Mouse (Mus musculus) heart, adult 11 months (tissue): ENCODE measurements around the gene Ntm.

Source experiments
- DNase-seq: peaks from one replicate; pipeline ENCODE4 v3.0.0; 2022

The Ntm gene

DNA sequence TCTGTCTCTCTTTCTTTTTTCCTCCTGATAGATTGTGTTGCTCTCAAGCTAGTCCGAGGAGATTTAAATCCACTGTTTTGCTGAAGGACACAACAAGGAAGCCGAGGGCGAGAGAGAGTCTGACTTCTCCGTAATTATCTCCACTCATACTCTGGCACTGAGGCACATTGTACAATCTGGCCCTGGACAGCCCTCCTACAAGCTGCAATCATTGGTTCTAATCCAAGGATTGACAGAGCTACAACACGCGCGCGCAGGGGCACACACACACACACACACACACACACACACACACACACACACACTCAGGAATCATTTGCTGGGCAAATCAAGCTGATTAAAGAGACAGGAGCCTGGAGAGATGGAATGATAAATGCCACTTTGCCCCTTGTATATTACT lies at the start of gene Ntm:
Ntm (minus strand) TSS at position 164 of the 400 bp plus-strand sequence.
- DNase-seq: peak; percentile 91

GRCm38 (mm10) chr9:30005701-30006100 lies 42.8 kb upstream of the Ntm start:
- peak; percentile 23 for DNase-seq

DNA sequence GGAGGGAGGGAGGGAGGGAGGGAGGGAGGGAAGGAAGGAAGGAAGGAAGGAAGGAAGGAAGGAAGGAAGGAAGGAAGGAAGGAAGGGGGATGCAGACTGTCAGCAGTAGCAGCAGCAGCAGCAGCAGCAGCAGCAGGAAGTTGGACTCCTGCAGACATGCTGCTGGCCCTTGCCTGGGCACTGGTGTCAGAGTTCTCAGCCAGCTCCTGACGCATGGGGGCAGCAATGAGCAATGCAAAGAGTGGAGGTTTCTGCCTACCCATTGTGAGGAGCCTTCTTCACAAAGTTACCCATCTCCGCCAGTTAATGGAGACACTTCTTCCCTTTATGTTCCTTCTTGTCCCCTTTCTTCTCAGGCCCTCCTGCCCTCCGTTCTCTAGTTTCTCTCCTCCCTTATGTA lies 40.7 kb upstream of the Ntm start:
- DNase-seq: peak; percentile 76

DNA sequence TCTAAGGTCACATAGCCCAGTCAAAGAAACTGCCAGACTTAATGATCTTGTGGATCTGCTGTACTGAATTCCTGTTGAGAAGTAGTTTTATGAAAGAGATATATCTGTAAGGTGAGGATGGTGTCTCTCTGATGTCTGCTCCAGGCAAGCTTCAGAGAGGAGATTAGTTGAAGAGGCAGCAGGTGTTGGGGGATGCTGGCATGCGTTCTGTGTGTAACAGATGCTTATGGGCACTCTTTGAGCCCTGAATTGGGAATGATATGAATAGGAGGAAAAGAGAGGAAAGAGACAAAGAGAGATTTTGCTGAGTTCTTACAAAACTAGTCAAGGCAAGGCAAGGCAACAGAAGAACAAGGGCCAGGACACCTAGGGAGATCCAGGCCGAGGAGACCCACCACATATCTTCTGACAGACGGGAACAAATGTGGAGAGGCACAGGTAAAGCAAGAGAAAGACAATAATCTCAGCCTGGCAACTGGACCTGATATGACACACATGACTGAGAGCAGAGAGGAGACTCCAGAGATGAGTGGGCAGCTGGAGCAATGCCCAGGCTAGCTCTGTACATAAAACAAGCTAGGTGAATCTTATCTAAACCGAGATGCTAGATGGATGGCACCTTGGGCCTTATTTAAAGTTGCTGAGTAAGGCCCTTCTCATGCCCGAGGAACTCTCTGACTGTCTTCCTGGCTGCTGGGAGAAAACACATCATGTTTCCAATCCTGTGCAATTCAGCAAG lies 18.4 kb upstream of the Ntm start:
- peak; percentile 51 for DNase-seq

DNA sequence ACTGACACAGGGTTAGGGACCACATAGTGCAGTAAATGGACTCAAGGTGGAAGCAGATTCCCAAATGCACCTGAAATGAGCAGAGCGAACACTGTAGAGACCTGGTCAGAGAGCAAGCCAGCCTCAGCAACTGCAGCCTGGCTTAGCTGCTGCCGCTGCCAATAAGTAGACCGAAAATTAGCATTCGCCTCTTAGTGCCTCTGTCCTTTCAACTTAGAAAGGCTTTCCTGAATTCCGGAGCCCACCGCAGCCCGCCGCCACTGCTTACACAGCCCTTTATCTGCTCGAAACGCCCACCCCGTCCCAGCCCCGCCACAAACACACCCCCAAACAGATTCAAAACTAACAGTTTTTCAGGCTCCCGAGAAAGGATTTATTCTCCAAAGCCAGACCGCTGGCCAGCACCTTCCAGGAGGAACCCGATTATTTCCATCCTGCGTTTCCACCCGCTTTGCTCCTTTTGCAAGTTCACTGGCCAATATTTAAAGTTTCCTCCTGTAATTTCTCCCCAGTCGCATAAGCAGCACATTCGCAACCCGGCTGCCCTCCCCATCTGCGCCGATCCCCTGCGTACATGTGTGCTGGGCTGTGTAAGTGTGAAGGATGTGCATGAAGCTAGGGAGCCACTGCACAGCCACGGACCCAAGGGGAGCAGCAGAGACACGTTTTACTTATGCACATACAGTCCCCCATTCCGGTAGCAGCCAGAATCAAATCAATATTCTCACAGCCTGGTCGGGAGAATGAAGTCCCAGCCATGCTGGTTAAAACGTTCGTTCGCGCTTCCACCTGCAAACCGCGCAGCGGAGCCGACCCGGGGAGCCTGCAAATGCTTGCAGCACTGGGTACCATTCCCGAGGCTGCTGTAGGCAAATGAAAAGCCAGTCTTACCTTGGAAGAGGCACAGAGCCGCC lies 730 bp downstream of the Ntm start:
- peak; percentile 78 for DNase-seq

GRCm38 (mm10) chr9:29961512-29961911 lies 1.4 kb downstream of the Ntm start:
- DNase-seq: no peak

DNA sequence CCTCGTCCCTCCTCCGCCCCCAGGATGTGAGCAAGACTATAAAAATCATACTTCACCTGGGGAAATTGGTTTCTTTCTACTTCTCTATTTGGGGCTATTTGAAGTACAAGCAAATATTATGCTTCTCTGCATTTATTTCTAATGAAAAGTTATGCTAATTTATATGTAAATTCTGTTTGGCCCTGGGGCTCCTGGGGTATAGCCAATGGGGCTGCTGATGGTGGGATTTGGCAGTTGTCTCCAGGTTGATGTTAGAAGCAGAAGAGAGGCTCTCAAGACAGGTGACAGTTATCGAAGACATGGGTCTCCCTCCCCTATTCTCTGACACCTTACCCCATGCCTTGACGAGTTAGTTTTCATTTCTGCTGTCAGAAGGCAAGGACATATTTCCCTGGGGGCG lies 2.2 kb downstream of the Ntm start:
- DNase-seq: no peak

DNA sequence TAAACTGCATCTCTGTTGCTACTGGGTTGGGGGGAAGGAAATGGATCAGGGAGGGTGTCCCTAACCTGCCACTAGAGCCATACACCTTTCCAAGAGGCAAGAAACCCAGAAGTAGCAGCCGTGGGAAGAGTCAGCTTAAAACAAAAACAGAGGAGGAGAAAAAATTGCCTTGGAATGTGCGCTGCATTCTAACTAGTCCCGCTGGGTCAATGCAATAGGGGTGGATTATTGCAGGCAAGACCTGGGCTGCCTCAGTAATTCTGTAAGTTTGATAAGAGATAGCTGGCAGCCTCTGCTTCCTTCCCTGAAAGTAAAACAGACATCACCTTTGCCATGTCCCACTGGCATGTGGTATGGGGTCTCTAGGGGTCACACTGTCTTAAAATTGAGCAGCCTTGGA lies 2.7 kb downstream of the Ntm start:
- no peak for DNase-seq

DNA sequence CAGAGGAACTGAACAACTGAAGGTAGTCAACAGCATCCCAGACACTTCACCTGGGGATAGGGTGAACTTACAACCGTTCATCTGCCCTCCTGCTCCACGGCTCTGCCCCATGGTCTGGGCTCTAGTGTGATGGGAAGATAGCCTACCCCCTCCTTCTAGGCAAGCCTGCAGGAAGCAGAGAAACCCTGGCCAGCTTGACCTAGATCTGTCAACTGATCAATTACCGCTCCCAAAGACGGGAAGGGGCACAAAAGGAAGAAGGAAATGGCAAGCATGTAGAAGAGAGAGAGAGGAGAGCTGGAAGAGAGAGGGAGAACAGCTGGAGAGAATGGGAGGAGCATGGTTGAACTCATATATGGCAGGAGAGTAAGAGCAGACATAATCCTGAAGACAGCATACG lies 6.0 kb downstream of the Ntm start:
- DNase-seq: no peak

- DNase-seq: no peak
Measured at GRCm38 (mm10) chr9:29954031-29954430, 8.9 kb downstream of the Ntm start.

DNA sequence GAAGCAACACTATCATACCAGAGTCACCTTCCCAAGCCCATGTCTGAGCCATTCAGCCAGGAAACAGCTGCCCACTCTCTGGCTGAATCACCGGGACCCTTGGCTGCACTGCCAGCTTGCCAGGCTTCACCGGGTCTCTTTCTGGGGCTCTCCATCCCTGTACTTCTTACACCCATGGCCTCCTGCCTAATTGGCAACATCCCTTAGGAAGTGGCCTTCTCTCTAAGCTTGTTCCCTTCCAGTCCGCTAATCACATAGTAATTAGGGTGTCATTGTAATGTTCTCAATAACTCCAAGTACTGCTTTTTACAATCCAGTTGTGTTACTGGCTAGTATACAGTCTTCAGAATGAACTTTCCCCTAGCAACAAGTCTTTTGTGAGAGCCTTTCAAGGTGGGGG lies 13.9 kb downstream of the Ntm start:
- no peak for DNase-seq

GRCm38 (mm10) chr9:29943209-29944070 lies 19.5 kb downstream of the Ntm start:
- DNase-seq: peak; percentile 85

DNA sequence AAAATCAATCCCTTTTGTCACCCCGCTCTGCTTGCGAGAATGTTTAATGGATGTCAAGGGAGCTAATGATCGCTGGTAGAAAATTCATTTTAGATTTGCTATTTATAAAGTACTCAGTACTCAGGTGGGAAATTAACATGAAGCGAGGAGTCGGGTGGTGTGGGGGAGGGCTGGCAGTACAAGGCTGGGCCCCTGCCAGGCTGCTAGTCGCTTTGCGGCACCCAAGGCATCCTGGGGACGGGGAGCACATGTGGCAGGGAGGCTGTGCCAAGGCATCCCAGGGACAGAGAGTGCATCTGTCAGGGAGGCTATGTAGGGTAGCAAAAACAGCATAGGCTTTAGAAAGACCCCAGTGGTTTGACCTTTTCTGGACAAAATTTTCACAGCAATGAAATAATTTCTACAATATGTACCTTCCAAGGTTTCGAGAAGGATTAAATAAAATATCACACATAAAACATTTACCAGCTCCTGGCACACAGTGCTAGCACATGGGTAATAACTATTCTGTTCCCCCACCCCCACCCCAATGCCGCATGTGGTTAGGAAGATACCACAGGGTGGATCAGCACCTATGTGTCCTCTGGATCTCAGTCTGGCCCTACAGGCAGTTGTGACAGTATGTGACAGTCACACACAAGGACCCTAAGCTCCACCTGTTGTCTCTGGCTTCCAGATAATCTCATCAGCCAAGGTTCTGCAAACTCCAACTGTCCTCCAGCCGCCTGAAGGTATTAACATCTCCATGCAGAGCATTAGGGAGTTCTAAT lies 20.6 kb downstream of the Ntm start:
- DNase-seq: peak; percentile 83

GRCm38 (mm10) chr9:29939517-29940034 lies 23.4 kb downstream of the Ntm start:
- peak; percentile 75 for DNase-seq

DNA sequence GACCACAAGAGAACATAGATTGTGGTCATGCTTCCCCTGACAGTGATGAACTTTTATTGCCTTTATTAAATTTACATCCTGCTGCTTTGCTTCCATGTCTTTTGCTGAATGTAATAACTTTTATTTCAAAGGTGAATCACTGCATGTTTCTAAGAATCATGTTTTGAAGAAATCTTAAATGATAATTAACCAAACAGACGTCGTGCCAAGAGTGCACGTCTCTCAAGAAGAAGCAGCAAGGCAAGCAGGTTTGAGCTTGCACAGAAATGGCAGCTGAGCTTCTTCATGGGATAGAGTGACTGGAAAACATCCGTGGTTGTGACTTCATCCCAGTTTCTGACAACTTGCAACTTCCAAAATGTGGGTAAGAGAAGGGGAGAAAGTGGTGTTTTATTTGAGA lies 34.1 kb downstream of the Ntm start:
- no peak for DNase-seq

- no peak for DNase-seq
Measured at GRCm38 (mm10) chr9:29925382-29925781, 37.6 kb downstream of the Ntm start.

- no peak for DNase-seq
Measured at GRCm38 (mm10) chr9:29898406-29899054, 64.4 kb downstream of the Ntm start.

DNA sequence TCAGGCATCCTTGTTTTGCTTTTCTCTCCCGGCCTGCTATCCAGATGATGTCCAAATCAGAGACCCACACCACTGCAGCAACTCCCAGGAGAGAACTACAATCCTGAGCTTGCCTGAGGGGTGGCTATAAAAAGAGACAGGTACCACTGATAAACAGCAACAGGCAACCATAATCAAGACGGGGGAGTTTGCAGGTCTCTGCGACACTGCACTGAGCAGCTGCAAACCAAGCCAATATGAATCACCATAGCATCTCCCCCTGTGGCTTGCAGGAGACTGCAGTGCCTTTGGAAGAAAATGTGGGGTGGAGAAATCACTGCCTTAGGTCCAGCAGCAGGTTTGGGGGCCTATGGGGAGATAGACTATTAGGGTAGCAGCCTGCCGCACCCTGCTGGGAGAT lies 65.5 kb downstream of the Ntm start:
- no peak for DNase-seq

GRCm38 (mm10) chr9:29892792-29893191 lies 70.1 kb downstream of the Ntm start:
- no peak for DNase-seq

DNA sequence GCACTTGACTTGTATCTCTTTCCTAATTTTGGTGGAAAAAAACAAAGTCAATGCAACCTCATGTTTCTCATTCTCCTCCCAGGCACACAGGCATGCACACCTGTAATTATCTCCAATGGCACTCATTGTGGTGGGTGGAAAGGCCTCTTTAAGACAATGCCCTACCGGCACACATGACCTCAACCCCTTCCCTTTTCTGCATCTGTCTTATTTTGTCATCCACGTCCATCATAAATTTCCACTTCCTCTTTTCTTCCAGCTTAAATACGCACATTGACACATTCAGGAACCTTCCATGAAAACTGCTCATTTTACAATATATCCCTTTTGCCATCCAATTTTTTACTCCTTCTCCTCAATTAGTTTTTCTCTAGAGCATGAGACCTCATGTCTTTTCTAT lies 74.2 kb downstream of the Ntm start:
- no peak for DNase-seq

- DNase-seq: no peak
Measured at GRCm38 (mm10) chr9:29887924-29888323, 75.0 kb downstream of the Ntm start.

DNA sequence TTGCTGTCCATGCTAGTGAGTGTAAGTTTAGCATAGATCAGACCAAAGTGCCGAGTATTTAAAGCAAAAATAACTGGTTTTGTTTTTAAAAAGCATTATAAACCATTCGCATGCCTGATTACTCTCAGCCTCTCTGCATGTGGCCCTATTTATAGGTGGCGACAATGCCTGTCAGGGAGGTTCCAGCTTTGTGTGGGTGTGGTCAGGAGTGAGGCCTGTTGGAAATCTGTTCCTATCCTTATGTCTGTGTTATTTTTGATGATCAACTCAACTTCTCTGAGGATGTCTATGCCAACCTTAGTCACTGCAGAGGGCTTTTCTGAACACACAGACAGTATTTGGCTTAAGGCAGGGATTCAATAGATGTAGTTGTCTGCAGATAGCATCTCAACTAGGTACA lies 78.9 kb downstream of the Ntm start:
- no peak for DNase-seq
